Mouse (Mus musculus) urinary bladder, postnatal 25 days (tissue): ENCODE measurements at regions not wholly inside any gene's neighbourhood (a gene's known extent, or its start where the extent isn't known, plus 50 kb on each side); places are given as distances from the start of the nearest gene placed in this dataset.
A peak's percentile ranks its signal among the peaks of the same experiment; 100 is the strongest.
"Not testable (repeated sequence)": the region's sequence is repeated elsewhere in the genome, so short reads cannot be mapped to it uniquely, and the experiment has no call there.

Experiments
- DNase-seq: peaks from one replicate; pipeline ENCODE4 v3.0.0; 2022; ENCODE audit warnings: low spot score

DNA sequence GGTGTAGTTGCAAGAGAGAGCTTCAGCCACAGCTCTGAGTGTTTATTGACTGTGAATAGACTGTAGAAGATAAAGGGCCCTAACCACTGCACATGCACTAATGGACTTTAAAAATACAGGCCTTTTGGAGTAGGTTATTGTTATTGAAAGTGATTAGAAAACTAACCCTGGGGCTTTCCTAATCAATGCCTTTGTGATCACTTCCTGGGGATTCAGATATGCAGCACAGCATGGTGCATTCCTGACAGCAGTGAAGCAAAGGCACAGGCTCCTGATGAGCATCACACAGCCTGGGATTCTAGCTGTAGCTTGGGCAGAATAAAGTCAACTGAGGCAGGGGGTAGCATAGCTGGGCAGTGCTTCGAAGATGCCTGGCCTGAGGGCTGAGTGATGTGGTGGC, 87.3 kb downstream of the Gm11077 start:
- DNase-seq = no peak

DNA sequence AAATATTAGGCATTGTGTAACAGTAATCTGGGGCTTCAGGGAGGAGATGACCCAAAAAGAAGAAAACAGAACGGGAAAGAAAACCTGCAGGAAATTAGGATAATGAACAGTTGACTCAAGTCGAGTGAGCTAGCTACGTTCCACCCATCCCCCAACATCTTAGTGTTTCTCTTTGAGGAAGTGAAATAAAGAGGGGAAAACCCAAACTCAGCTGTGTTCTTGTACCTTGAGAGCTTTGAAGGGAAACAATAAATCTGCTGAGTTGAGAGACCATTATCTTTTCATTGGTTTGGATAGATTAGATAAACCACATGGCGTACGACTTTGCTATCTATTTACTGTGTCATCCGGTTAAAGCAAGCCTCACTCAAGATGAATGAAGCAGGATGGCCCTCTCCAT, 87.7 kb downstream of the Gm11077 start:
- no peak for DNase-seq

DNA sequence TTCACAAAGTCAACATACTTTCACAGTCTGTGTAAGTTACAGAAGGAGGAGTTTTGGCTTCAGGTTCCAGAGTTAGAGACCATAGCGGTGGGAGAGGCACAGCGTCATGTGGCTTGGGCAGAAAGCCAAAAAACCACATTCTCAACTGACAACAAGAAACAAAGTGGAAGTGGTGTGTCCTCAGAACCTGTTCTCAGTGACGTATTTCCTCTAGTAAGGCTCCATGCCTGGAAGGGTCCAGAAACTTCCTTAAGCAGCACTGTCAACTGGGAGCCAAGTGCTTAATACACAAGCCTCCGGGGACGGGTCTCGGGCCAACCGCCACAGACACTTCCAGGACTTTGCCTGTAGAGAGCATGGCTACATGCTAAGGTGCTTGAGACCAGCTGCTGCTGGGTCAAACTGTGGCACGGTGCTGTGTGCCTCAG, 90.4 kb downstream of the Gm11077 start:
- no peak for DNase-seq

DNA sequence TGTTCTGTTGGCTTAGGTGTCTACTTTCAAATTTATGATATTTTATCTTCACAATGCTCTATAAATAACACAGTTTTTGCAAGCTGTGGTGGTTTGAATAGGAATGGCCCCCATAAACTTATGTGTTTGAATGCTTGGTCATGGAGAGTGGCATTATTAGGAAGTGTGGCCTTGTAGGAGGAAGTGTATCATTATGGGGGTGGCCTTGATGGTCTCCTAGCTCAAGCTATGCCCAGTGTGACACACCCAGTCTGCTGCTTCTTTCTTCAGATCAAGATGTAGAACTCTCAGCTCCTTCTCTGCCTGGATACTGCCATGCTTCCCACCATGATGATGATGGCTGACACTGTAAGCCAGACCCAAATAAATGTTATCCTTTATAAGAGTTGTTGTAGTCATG, 97.4 kb downstream of the Gm11077 start:
- no peak for DNase-seq

DNA sequence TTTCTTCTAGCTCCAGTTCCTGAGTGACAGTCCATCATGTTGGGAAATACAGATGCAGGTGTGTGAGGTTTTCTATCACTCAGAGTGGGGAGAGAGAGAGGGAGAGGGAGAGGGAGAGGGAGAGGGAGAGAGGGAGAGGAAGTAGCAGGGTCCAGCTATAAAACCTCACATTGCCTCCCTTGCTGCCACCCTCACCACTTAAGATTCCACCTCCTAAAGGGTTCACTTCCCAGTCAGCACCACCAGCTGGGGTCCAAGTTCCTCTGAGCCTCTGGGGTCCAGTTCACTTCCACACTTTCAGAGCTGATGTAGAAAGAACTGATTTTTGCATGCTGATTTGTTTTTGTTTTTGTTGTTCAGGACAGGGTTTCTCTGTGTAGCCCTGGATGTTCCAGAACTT, 98.6 kb downstream of the Gm11077 start:
- no peak for DNase-seq

DNA sequence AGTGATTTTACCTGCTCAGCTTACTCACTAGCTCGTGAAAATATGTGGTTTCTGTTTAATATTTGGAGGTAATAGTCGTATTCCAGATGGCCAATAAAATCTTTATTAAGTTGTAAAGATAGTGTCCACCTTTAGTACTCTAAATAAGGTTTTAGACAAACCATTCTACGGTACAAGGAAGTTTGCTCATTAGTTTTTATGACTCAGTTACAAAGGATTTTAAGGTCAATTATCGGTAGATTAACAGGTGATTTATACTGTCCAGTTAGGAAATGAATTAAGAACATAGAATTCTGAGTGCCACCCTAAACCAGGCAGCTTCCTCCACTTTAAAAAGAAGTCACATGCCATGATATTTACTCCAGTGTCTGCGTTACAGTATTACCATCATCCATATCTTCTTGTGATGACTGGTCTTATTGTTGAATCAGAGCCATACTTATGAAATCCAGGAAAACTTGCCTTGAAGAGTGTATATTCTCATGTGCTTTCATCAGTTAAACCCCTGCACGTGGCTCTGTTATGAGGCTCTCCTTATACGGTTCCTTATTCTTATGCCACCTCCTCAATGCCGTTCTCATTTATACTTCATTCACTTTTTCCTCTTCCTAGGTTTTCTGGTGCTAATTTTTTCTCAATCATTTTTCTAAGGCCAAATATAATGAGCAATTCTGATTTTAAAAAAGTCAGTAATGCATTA, 114.4 kb downstream of the Gm11077 start:
- DNase-seq = no peak

DNA sequence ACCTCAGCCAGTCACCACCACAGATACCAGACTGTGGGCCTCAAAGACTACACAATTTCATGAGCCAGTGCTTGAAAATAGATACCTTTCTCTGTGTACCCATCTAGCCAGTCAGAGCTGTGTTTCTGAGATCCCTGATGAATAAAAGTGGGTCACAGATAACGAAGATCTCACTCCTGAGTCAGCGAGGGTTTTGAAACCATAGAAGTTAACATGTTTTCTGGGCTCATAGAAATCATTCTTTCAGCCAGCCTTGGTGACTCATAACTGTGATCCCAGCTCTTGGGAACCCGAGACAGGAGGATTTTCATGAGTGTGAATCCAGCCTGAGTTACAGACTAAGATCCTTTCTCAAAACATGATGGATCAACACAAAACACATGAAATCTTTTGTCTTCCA, 118.1 kb downstream of the Gm11077 start:
- no peak for DNase-seq

DNA sequence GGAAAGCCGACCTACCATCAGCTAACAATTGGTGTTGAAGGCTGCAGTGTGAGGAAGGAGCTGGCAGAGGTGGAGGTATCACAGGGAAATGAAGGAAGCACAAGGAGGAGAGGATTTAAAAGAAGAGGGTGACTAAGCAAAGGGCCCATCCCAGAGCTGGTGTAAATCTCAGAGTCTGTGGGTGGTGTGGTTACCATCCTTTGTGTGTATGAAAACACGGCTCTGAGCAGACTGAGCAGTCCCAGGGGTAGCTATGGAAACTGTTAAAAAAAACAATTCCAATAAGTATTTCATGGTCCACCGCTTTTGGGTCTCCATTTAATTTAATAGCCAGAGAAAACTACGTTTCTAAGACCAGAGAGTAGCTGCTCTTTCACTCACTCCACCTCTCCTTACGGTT, 123.3 kb downstream of the Gm11077 start:
- DNase-seq = no peak

DNA sequence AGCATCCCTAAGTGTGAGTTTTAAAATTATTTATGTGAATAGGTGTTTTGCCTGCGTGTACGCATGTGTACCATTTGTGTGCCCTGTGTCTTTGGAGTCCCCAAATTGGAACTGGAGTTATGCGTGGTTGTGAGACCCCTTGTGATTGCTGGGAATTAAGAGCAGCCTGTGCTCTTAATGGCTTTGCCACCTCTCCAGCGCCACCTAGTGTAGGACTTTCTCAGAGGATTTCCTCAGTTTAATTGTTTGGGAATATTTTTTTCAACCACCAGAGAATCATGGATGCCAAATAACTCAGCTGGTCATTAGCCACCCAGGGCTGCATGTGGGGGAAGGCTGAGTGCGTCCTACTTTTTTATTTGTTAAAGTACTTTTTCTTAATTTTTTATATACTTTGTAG, 124.4 kb downstream of the Gm11077 start:
- DNase-seq = peak; percentile 27

DNA sequence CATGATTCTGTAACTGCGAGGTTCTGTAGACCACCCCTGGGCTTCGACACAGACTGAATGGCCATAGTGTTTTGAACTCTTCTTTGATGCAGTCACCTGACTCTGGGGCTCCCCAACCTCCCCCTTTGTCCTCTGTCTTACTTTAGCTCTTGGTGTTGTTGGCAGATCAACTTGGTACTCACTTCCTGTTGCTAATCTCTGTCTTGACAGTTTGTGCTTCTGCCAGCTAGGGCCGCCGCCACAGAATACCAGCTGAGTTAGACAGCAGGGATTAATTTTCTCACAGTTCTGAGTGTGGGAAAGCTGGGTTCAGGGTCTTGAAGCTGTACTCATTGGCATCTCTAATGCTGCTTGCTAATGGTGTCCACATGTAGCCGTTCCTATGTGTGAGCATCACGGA, 125.6 kb downstream of the Gm11077 start:
- no peak for DNase-seq

DNA sequence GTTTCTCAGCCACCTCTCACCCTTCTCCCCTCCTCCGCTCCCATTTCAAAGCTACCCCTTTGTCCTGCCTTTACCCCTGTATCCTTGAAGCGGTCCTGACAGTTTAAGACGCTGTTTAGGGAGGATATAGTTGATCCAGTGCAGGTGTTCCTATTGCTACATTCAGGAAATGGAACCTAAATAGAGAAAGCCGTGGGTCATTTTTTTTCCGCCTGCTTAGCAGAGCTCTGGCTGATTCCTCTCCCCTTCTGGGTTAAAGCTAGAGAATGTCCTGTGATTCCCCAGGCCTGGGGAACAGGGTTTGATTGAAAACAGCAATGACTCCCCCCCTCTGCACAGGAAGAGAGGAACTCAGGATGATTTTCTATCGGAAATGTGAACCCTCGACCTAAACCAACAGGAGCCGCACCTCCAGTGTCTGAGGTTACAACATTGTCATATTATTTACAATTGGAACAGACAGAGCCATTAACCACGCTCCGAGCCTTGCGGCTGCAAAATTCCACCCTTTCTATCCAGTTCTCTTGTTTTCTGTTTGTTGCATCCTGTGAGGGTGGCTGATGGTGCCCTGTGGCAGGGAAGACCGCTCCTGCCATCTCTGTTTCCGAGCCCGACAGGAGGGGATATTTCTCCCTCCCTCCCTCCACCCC, 127.5 kb downstream of the Gm11077 start:
- DNase-seq = no peak

DNA sequence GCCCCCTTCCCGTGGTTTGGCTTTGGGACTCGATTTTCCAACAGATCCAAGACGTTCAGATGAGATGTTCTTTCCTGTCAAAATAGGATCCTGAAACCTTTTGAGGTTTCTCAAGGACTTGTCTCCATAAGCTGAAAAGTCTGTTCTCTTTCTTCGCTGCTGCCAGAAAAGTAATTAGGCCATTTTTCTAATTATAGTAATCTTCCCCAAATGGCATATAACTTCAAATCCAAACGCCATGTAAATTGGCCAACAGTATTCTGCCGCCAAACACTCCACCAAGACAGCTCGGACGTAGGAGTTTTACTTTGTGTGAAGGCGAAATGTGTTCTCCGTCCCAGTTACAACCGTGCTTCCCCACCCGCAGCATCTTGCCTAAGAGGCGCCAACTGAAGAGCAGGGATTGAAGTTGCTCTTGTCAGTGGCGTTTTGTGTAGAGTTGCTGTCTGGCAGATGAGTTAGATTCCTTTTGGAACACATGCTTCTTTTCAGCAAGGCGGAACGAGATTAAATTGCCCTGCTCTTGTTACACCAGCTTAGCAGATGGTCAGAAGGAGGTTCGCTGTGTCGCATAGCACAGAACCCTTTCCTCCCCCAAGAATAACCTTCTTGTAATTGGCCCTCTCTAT, 128.1 kb downstream of the Gm11077 start:
- no peak for DNase-seq

DNA sequence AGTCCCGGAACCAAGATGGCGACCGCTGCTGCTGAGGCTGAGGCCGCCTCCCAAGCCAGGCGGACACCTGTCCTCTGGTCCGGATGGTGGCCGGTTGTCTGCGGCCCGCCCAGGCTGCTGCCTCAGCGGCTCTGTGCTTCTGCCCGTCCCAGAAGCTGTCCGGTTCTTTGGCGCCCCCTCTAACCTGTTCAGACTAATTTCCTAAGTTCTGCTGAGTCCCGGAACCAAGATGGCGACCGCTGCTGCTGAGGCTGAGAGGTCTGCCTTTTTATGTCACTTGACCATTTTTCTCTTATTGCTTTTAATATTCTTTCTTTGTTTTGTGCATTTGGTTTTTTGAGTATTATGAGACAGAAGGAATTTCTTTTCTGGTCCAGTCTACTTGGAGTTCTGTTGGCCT, 140.4 kb downstream of the Gm11077 start:
- DNase-seq = not testable (repeated sequence)

DNA sequence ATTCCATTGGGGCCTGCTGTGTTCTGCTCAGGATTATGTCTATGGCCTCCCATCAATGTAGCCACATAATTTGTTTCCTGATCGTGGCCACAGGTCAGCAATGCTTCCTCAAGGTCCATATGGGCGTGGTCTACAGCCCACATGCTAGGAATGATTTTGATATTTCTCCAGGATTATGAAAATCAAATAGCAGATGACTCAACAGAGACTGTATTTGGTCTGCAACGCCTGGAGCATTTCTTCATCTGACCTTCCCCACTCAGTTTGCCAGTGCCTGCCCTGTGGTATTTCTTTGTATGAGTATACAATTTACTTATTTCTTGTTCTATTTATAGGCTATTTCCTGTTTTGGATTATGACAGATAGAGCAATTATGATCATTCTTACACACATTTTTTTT, 145.7 kb downstream of the Gm11077 start:
- DNase-seq = no peak

DNA sequence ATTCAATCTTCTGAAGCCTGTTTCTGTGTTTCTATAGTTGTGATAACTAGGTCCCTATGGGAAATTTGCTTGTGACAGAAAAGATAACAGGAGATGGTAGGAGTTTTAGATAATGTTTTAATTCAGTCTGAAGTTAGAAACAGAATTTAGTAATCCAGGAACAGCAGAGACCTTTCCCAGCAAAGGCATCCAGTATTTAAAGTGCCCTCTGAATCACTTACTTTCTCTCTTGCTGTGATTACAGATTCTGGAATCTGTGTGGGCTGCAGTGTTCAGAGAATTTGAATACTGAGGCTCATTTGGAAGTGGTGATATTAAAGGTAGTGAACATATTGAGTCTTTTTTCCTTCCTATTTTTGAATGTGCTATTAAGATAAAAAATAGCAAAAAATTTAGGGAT, 154.6 kb downstream of the Gm11077 start:
- DNase-seq = no peak

DNA sequence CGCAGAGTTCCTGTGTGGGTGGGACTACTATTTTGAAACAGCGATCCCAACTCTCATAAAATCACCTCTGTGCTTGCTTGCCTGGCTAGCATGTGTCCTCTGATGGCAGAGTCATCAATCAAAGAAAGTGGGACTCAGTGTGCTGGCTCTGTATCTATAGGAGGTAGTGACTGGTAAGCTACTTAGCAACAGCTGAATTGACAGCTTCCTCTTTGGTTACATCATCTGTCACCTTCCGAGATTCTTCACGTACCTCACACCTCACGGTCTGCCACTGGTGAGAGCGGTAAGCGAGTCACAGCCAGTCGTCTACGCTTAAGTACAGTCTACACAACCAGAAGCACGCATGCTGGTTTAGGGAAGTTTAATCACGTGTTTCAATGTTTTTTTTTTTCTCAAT, 159.5 kb downstream of the Gm11077 start:
- DNase-seq = no peak

DNA sequence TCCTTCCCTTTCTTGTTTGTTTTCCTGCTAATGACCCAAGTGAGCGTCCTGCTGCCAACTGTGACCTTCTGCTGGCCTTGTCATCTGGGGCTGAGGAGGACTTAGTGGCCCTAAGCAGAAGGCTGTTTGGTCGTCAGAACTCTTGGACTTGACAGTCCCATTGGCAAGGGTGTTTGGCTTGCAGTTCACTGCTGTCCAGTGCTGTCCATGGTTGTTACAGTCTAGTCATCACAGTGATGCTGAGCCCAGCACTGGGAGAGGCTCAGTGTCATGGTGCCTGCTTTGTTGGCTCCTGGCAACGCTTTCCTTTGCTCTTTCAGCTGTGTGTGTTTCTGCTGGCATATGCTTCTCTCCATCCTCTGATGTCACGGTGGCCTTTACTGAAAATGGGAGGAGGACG, 161.0 kb downstream of the Gm11077 start:
- no peak for DNase-seq

DNA sequence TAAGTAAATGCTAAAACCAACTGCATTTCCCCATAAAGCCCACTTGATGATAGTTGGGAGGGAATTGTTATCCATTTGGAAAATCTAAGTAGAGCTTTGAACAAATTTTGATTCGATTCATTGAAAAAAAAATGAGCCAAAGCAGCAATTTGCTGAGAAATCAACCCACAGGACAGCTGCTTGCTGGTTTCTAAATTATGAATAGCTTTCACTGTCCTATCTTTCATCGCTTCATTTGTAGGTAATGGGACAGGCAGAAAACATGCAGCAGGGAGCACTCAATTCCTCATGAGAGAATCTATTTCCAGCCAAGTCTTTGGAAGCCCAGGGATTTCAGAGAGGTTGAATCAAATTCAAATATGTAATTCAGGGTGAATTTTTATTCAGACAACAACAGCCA, 161.5 kb downstream of the Gm11077 start:
- DNase-seq = no peak

DNA sequence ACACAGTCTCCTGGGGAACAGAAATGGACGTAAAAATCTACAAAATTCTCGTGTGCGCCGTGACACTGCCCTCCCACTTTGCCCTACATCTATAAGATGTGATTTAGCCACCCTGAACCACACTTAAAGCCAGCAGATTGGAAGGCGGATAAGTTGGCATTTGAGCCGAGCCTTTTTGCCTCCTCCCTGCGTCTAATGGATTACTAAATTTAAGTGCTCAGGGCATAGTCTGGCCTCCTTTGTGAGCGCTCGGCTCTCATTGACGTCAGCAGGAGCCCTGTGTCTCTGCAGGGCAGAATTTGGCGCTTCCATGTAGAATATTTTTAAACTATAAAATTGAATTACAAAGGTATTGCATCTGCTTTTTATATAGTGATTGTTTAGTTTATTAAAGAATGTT, 165.4 kb downstream of the Gm11077 start:
- no peak for DNase-seq

DNA sequence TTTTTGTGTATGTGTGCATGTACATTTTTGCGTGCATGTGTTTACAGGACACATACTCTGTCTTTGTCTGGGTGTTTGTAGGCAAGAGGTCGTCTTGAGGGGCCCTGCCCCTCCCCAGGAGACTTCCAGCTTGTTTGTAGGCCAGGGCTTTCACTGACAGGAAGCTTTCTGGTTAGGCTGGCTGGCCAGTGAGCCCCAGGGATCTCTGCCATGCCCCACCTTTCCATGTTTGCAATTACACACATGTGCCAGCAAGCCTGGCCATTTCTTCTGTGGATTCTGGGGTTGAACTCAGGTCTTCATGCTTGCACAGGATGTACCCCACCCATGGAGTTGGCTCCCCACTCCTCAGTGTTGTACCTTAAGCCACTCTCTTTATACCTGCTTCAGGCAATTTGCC, 166.4 kb downstream of the Gm11077 start:
- no peak for DNase-seq

DNA sequence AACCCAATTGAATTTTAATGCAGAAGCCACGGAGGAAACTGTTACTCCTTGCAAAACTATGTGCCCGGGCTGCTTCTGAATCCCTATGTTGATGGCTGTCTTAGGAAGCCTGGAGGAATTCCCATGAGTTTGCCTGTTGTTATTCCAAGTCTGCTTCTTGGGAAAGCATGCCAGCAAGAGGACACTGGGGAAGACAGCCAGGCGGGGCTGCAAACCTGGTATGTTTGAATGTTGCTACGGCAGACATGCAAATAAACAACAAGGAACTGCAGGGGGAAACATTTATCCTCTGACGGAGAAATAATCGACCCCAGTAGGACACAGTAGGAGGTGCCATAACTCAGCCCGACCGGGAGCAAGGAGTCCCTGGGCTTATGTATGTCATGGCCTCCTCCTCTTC, 168.0 kb downstream of the Gm11077 start:
- DNase-seq = no peak

DNA sequence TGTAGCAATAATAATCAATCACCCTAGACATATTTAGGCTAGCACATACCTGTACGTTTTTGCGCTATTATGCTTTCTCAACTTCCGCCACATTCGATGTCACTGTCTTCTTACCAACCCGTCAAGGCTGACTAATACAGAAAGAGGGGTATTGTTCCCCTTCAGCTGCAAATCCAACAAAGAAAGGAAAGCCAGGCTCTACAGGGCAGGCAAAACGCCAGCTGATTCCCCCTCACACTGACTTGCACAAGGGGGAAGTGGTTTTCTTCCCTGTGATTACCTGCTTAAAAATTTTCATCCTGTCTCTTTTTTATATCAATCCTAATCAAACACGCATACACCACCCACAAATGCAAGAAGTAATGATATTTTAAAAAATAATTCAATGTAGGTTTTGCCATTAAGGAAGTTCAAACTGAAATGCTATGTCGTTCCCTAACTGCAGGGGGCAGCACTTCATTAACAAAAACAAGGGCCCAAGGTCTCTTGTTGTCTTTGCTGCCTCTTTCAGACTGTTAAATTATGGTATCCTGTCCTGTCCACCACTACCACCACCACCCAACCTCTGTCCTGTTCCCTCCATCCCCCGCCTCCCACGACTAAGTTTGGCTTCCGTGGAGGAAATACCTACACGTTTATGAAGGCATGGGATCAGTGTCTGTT, 195.4 kb downstream of the Gm11077 start:
- peak; percentile 42 for DNase-seq

DNA sequence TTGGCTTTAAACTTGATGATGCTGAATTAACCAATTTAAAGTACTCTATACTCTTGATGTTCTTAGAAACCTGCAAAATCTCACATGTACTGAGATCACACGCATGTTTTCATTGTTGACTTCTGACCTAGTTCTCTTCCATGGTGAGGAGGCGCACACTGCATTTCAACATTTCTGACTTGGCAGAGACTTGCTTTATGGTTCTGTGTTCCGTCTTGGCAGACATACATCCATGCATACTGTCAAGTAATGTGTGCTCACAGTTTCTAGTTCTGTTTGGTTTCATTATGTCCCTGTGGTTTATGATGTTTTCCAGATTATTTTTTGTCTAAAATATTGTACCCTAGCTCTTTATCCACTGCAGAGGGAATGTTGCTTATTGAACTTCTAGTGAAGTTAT, 198.5 kb downstream of the Gm11077 start:
- no peak for DNase-seq
